Mouse (Mus musculus) embryonic facial prominence, embryonic 11.5 days (tissue): ENCODE data around the gene Ptprd. TPM values are rescaled to one million over a fixed set of nuclear protein-coding genes. Genes with fewer than 3 reads are reported as not detected.

Experiments
- ATAC-seq: fragments of 200-750 bp; cut with Nextera tagmentation; replicated peaks from 2 replicates; pipeline ENCODE4 v1.8.0; 2017; ENCODE audit warnings: low read depth; ENCODE audit not compliant: insufficient number of reproducible peaks, low FRiP score, low TSS enrichment
- DNase-seq: peaks from one replicate; pipeline ENCODE4 v3.0.0-alpha.2; 2015; ENCODE audit warnings: low spot score
- H3K27ac ChIP-seq: fragments of 300-500 bp; sonication (generic); replicated peaks from 2 replicates; pipeline ENCODE4 v1.5.1; 2014; ENCODE audit warnings: mild to moderate bottlenecking, low read depth, low read length, control low read depth
- H3K27me3 ChIP-seq: fragments of 300-500 bp; sonication (generic); 2 replicates; pipeline ENCODE4 v1.6.1; 2014; ENCODE audit warnings: mild to moderate bottlenecking, low read length, moderate library complexity, mixed read lengths; ENCODE audit not compliant: control insufficient read depth, insufficient read depth
- H3K36me3 ChIP-seq: fragments of 300-500 bp; sonication (generic); replicated peaks from 2 replicates; pipeline ENCODE4 v1.6.1; 2014; ENCODE audit warnings: low read depth, mild to moderate bottlenecking, low read length, moderate library complexity, mixed read lengths; ENCODE audit not compliant: control insufficient read depth, insufficient read depth
- H3K4me1 ChIP-seq: fragments of 300-500 bp; sonication (generic); 2 replicates; pipeline ENCODE4 v1.6.1; 2014; ENCODE audit warnings: low read length, mixed read lengths; ENCODE audit not compliant: control insufficient read depth, insufficient read depth
- H3K4me2 ChIP-seq: fragments of 300-500 bp; sonication (generic); 2 replicates; pipeline ENCODE4 v1.6.1; 2014; ENCODE audit warnings: low read depth, mild to moderate bottlenecking, control low read depth, low read length, moderate library complexity
- H3K4me3 ChIP-seq: fragments of 300-500 bp; sonication (generic); 2 replicates; pipeline ENCODE4 v1.5.1; 2014; ENCODE audit warnings: low read depth, low read length, control low read depth
- H3K9ac ChIP-seq: fragments of 300-500 bp; sonication (generic); replicated peaks from 2 replicates; pipeline ENCODE4 v1.6.1; 2014; ENCODE audit warnings: mild to moderate bottlenecking, control low read depth, low read length
- H3K9me3 ChIP-seq: fragments of 300-500 bp; sonication (generic); replicated peaks from 2 replicates; pipeline ENCODE4 v1.6.1; 2016; ENCODE audit warnings: mild to moderate bottlenecking, low read length, inconsistent platforms, mixed read lengths; ENCODE audit not compliant: control insufficient read depth
- WGBS: fragments of 180-500 bp; shearing (Covaris S2); extraction: QIAGEN DNeasy Blood & Tissue Kit; methylation state at CpG from one replicate; pipeline ENCODE4 v1.1.7; 2014; 5-methylcytosine and 5-hydroxymethylcytosine counted together
- polyA plus RNA-seq: library from polyadenylated mRNA; unstranded; fragments of >200 nt; fragmentation: Nextera tagmentation; extraction: Ambion mirVana; gene quantifications from 2 replicates; pipeline ENCODE4 v1.2.1, GENCODE M21; 2014

The Ptprd gene
- polyA plus RNA-seq, 1 experiment from 2014 or later, result 19.9 TPM

DNA sequence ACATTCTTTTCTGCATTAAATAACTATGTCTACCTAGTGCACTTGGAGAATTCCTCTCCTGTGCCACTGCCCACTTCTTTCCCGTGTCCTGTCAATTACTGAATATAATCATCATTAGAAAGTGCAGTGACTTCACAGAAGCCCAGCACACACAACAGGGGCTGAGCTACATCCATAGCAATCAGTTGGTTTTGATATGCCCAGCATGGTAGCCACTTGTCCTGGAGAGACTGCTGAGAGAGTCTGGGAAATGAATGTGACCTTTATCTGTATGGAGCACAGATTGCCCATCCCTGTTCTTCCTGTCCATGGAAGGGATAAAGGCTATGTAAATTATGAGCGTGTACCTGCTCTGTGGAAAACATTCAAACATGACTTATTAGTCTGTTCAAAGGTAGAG lies 1280.2 kb downstream of the Ptprd start:
- WGBS, result 67% methylated on average over 2 of the region's 2 CpGs
- H3K4me2 ChIP-seq, result no peak overlapping the region
- H3K9me3 ChIP-seq, result no peaks in the 10 kb centered on the region
- H3K9ac ChIP-seq, result no peak overlapping the region
- H3K4me3 ChIP-seq, result no peak overlapping the region
- no peak overlapping the region for H3K27ac ChIP-seq
- ATAC-seq, result no peak
- DNase-seq, result no peak
- no peaks in the 10 kb centered on the region for H3K36me3 ChIP-seq
- no peaks in the 10 kb centered on the region for H3K27me3 ChIP-seq
- H3K4me1 ChIP-seq, result no peaks in the 10 kb centered on the region

DNA sequence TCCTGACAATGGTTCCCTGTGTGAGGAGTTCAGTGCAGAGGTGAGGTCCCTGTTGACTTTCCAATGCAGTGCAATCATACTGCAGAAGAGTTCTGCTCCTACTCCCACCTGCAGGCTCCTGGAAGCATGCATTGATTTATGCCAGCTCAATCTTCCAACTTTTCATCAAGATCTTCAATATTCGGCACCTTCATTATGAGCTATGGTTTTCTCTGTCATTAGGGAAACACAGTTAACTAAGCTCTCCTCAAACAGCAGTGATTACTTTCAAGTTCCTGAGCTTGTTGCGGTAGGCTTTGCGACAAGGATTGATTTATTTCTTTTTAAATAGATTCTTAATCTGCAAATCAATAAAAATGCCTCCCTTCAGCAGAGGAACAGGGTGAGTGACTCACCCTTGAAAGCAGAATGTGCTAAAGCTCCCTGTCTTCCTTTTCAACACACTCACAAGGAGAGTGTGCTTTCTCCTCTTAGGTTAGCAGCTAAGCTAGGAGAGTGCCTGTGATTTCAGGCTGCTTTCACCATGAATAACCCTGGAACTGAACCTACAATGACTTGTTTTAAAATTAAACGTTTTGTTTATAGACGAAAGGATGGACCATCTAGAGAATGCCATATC lies 1298.1 kb downstream of the Ptprd start:
- DNase-seq, result no peak
- 80% methylated on average over 5 of the region's 5 CpGs for WGBS

DNA sequence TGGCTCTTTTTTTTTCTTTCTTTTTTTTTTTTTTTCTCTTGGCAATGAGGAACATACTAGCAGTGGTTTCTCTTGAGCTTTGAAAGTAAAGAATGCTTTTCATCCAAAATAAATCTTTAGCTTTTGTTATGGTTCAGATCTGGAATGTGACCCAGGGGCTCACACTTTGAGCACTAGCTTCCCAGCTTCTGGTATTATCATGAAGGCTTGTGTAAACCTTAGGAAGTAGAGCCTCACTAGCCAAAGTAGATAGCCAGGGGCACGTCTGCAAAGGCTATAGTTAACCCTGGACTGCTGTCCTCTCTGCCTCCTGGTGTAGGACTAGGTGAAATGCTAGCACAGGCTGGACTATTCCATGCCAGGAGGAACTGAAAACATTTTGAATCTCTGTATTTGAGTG lies 1310.1 kb downstream of the Ptprd start:
- ATAC-seq, result no peak
- H3K27me3 ChIP-seq, result no peaks in the 10 kb centered on the region
- WGBS, result 11% methylated on average over 1 of the region's 1 CpGs
- H3K9me3 ChIP-seq, result no peaks in the 10 kb centered on the region
- no peaks in the 10 kb centered on the region for H3K36me3 ChIP-seq
- DNase-seq, result no peak
- no peak overlapping the region for H3K4me2 ChIP-seq
- H3K4me3 ChIP-seq, result no peak overlapping the region
- no peaks in the 10 kb centered on the region for H3K4me1 ChIP-seq
- H3K9ac ChIP-seq, result no peak overlapping the region
- no peak overlapping the region for H3K27ac ChIP-seq

More for the DNA sequence above, 1298.1 kb downstream of the Ptprd start:
- Histone ChIP-seq H3K36me3 (no peaks in the 10 kb centered on the region), H3K9ac (no peak overlapping the region), H3K4me2 (no peak overlapping the region), H3K4me1 (no peaks in the 10 kb centered on the region), H3K4me3 (no peak overlapping the region), H3K27me3 (no peaks in the 10 kb centered on the region), H3K27ac (no peak overlapping the region), H3K9me3 (no peaks in the 10 kb centered on the region)
- ATAC-seq, result no peak

DNA sequence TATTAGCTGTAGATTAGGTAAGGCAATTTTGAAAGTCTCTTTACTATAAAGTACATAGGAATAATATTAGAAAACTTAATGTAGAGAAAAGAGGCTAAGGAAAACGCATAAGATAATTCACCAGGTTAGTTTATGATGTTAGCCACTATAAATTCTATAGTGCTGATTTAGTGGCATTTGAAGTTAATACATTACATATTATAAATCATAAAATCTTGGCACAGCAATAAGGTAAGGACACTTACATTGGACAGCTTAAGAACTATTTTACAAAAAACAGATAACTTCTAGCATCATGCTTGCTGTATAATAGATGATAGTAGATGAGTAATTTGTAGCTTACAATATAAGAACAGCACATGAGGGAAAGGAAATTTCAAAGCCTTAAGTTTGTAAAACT lies 1322.1 kb downstream of the Ptprd start:
- ATAC-seq (no peak), DNase-seq (no peak)
- H3K9ac ChIP-seq, result no peak overlapping the region
- no peak overlapping the region for H3K4me2 ChIP-seq
- 90% methylated on average over 1 of the region's 1 CpGs for WGBS
- no peaks in the 10 kb centered on the region for H3K9me3 ChIP-seq
- H3K27ac ChIP-seq, result no peak overlapping the region
- no peaks in the 10 kb centered on the region for H3K27me3 ChIP-seq
- no peaks in the 10 kb centered on the region for H3K36me3 ChIP-seq
- no peak overlapping the region for H3K4me3 ChIP-seq
- no peaks in the 10 kb centered on the region for H3K4me1 ChIP-seq

DNA sequence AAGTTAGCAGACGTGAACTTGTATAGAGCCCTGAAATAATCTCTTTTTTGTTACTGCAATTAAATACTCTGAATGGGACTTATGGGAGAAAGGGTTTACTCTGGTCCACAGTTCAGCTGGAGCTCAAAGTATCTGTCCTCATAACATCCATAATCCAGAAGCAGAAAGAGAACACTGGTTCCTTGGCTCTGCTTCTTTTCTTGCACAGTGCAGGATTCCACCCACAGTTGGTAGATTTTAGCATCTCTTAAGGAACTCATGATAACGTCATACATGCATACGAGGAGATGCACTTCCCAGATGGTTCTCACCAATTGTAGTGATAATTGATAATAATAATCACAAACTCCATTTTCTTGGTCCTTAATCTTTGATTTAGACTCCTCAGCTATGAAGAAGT lies 1330.2 kb downstream of the Ptprd start:
- Histone ChIP-seq H3K36me3 (no peaks in the 10 kb centered on the region), H3K4me3 (no peak overlapping the region), H3K9ac (no peak overlapping the region), H3K9me3 (no peaks in the 10 kb centered on the region), H3K4me1 (no peaks in the 10 kb centered on the region), H3K27ac (no peak overlapping the region), H3K4me2 (no peak overlapping the region), H3K27me3 (no peaks in the 10 kb centered on the region)
- DNase-seq (no peak), ATAC-seq (no peak)
- WGBS, result 78% methylated on average over 3 of the region's 3 CpGs

DNA sequence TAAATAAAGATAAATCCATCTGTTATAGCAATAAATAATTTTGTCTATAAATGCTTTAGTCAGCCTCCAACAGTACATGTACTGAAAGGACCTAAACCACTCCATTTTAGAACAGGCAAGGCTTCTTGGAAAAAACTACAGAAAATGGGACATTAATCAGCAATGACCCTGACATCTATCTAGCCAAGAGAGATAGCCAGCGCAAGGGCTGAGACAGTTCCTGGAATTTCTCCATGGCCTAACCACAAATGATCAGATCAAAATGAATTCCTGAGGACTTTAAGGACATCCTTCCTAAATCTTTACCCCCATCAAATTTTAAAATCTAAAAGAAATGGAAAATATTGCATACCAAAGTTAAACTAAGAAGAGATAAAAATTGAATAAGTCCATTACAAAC lies 1340.8 kb downstream of the Ptprd start:
- Histone ChIP-seq H3K4me2 (no peak overlapping the region), H3K27ac (no peak overlapping the region), H3K9me3 (no peaks in the 10 kb centered on the region), H3K4me1 (no peaks in the 10 kb centered on the region), H3K9ac (no peak overlapping the region), H3K4me3 (no peak overlapping the region), H3K36me3 (no peaks in the 10 kb centered on the region), H3K27me3 (no peaks in the 10 kb centered on the region)
- no peak for ATAC-seq
- WGBS, result 94% methylated on average over 1 of the region's 1 CpGs
- DNase-seq, result no peak

DNA sequence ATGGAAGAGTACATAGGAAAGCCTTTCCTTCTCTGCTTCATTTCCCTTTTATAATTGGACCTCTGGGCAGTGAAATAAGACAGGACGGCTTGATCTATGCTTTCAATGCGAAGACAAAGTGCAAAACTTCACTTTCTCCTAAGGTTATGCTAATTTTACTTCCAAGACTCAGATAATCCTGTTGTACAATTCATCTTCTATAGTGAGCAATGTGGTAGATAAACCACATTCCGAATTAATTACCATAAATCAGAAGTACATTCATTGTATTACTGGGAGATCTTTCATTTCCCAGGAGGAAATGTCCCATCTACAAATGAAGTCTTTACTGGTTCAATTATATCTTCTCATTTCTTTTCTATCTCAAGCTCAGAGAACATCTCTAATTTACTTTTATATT lies 1346.2 kb downstream of the Ptprd start:
- no peaks in the 10 kb centered on the region for H3K4me1 ChIP-seq
- no peaks in the 10 kb centered on the region for H3K27me3 ChIP-seq
- no peak overlapping the region for H3K4me3 ChIP-seq
- DNase-seq (no peak), ATAC-seq (no peak)
- no peak overlapping the region for H3K27ac ChIP-seq
- no peak overlapping the region for H3K9ac ChIP-seq
- WGBS, result 77% methylated on average over 3 of the region's 3 CpGs
- H3K4me2 ChIP-seq, result no peak overlapping the region
- no peaks in the 10 kb centered on the region for H3K9me3 ChIP-seq
- no peaks in the 10 kb centered on the region for H3K36me3 ChIP-seq

DNA sequence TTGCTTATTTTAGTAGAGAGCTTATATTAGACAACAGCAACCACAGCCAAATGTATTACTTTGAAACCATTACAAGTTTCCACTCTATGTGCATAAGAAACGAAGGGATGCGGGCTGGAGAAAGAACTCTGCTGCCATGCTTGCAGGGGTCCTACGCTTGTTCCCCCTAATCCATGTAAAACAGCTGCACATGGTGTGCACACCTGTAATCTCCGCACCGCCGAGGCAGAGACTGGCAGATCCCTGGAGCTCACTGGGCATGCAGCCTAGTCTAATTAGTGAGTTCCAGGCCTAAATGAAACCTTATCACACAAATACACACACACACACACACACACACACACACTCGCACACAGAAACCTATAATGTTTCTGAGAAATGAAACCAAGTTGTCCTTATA lies 1365.5 kb downstream of the Ptprd start:
- Histone ChIP-seq H3K9ac (no peak overlapping the region), H3K4me1 (no peaks in the 10 kb centered on the region), H3K4me3 (no peak overlapping the region), H3K36me3 (no peaks in the 10 kb centered on the region), H3K27ac (no peak overlapping the region), H3K4me2 (no peak overlapping the region), H3K9me3 (no peaks in the 10 kb centered on the region), H3K27me3 (no peaks in the 10 kb centered on the region)
- WGBS, result 76% methylated on average over 7 of the region's 7 CpGs
- ATAC-seq (no peak), DNase-seq (no peak)
